26 mouse cellular contexts compared by ENCODE assay signal in genomic region chr8:57405277-57405817, GRCm38 (mm10). TPM values are rescaled to one million over a fixed set of nuclear protein-coding genes. Genes with fewer than 3 reads are reported as not detected.
DNase-seq lines count a peak whose midpoint lies in the region; ATAC-seq and TF ChIP-seq lines count a peak whose summit lies in the region.
"Had no signal": no experiment of that assay in that cellular context is flagged by ENCODE, and none has a peak within 500 bp of the region (broad histone marks: within the 10 kb centered on the region; RNA-seq: fewer than 3 reads in every experiment).

No protein-coding gene starts in this region.

- TF ChIP-seq EP300 in CH12.LX (IDR thresholded peaks at IDR 0.05; ENCODE audit: low read length): no peak

- H3K4me3 ChIP-seq in kidney, embryonic 14.5 days (ENCODE audit: low read length): no peak overlapping the region
- no peak overlapping the region for H3K4me3 ChIP-seq in kidney, embryonic 15.5 days (replicated peaks)
- no peak overlapping the region for H3K4me3 ChIP-seq in CH12.LX (replicated peaks in 1 of 3; ENCODE audit: low read depth in 2 of 3, low read length in 2 of 3, poor library complexity in 1 of 3)
- no peak overlapping the region for H3K4me3 ChIP-seq in limb, embryonic 12.5 days (replicated peaks)
- H3K4me3 ChIP-seq: forebrain, embryonic 10.5 days; heart, embryonic 12.5 days; hindbrain, embryonic 13.5 days; midbrain, embryonic 12.5 days had no signal

- H3K27ac ChIP-seq in kidney, embryonic 14.5 days (ENCODE audit: low read depth, low read length): no peak overlapping the region
- H3K27ac ChIP-seq in kidney, embryonic 15.5 days: no peak overlapping the region
- no peak overlapping the region for H3K27ac ChIP-seq in CH12.LX (ENCODE audit: insufficient read depth, low read depth)
- H3K27ac ChIP-seq in limb, embryonic 12.5 days: no peak overlapping the region
- H3K27ac ChIP-seq: forebrain, embryonic 10.5 days; hindbrain, embryonic 13.5 days; midbrain, embryonic 12.5 days had no signal

- H3K9ac ChIP-seq in kidney, embryonic 14.5 days (ENCODE audit: low read depth, low read length): no peak overlapping the region
- H3K9ac ChIP-seq in kidney, embryonic 15.5 days: no peak overlapping the region
- no peak overlapping the region for H3K9ac ChIP-seq in CH12.LX (ENCODE audit: insufficient read depth, low read depth)
- no peak overlapping the region for H3K9ac ChIP-seq in limb, embryonic 12.5 days (replicated peaks)
- H3K9ac ChIP-seq: forebrain, postnatal 0 days; heart, embryonic 12.5 days; hindbrain, embryonic 13.5 days; midbrain, embryonic 12.5 days had no signal

- peaks cover 5% of the 10 kb centered on the region; the same call in 1 of the 2 replicates for H3K4me1 ChIP-seq in kidney, embryonic 14.5 days (ENCODE audit: control insufficient read depth, insufficient read depth, low read length)
- H3K4me1 ChIP-seq in kidney, embryonic 15.5 days: peaks cover 13% of the 10 kb centered on the region
- peaks cover 5 to 14% of the 10 kb centered on the region in 2 experiments for H3K4me1 ChIP-seq in CH12.LX (ENCODE audit: control insufficient read depth in 1 of 2, insufficient read depth in 2 of 2)
- H3K4me1 ChIP-seq in limb, embryonic 12.5 days (replicated peaks): peaks cover 46% of the 10 kb centered on the region

- no peak for TF ChIP-seq RAD21 in CH12.LX (IDR thresholded peaks at IDR 0.05; ENCODE audit: low read depth, low read length)

- no peaks in the 10 kb centered on the region for H3K79me2 ChIP-seq in CH12.LX (replicated peaks; ENCODE audit: control insufficient read depth, extremely low read depth, insufficient read depth, poor library complexity, severe bottlenecking)

- 28% methylated on average over 11 of the region's 11 CpGs for WGBS in kidney, embryonic 14.5 days
- WGBS in kidney, embryonic 15.5 days: 29% methylated on average over 11 of the region's 11 CpGs
- WGBS in limb, embryonic 12.5 days: 22% methylated on average over 11 of the region's 11 CpGs

- DNase-seq in CH12.LX (ENCODE audit: extremely low read depth): no peak
- DNase-seq in embryo, embryonic 11 days: peak; percentile 48
- DNase-seq in thymus, postnatal 0 days (ENCODE audit: low spot score): no peak
- no peak for DNase-seq in urinary bladder, postnatal 4 days (ENCODE audit: low spot score in 2 of 2)
- DNase-seq in lung, postnatal 10 days: no peak
- DNase-seq: adrenal gland, adult 8-10 months; cerebellum, adult 8-10 months; forebrain, postnatal 0 days; layer of hippocampus, postnatal 36 days; lung, adult 2 months; lung, postnatal 36 days; right cerebral cortex, adult 18-20 months; thymus, postnatal 4 days had no signal

- ATAC-seq in kidney, embryonic 14.5 days (ENCODE audit: low FRiP score, low TSS enrichment): peak; percentile 55; the same call in 1 of the 2 replicates
- no peak for ATAC-seq in kidney, embryonic 15.5 days (replicated peaks; ENCODE audit: low FRiP score)
- ATAC-seq in limb, embryonic 12.5 days (ENCODE audit: insufficient number of reproducible peaks, insufficient read depth, low FRiP score, low TSS enrichment, low read depth): no peak
- ATAC-seq: forebrain, postnatal 0 days had no signal

- no peak for TF ChIP-seq CTCF in CH12.LX (conservative IDR thresholded peaks at IDR 0.05 in 1 of 2, IDR thresholded peaks at IDR 0.05 in 1 of 2; ENCODE audit: low read depth in 2 of 2, low read length in 2 of 2)

- no peaks in the 10 kb centered on the region for H3K36me3 ChIP-seq in kidney, embryonic 14.5 days (ENCODE audit: control insufficient read depth, insufficient read depth, low read length)
- H3K36me3 ChIP-seq in kidney, embryonic 15.5 days: no peaks in the 10 kb centered on the region
- H3K36me3 ChIP-seq in CH12.LX (replicated peaks in 1 of 2; ENCODE audit: control insufficient read depth in 1 of 2, insufficient read depth in 1 of 2, low read length in 1 of 2): no peaks in the 10 kb centered on the region
- H3K36me3 ChIP-seq in limb, embryonic 12.5 days: no peaks in the 10 kb centered on the region
- H3K36me3 ChIP-seq: forebrain, embryonic 10.5 days; heart, embryonic 12.5 days; hindbrain, embryonic 13.5 days; midbrain, embryonic 12.5 days had no signal

- no peaks in the 10 kb centered on the region for H3K9me3 ChIP-seq in kidney, embryonic 14.5 days (ENCODE audit: control insufficient read depth, low read length)
- no peaks in the 10 kb centered on the region for H3K9me3 ChIP-seq in kidney, embryonic 15.5 days (replicated peaks)
- H3K9me3 ChIP-seq in CH12.LX (replicated peaks; ENCODE audit: low read length): no peaks in the 10 kb centered on the region
- H3K9me3 ChIP-seq in limb, embryonic 12.5 days: no peaks in the 10 kb centered on the region
- H3K9me3 ChIP-seq: forebrain, embryonic 10.5 days; heart, embryonic 12.5 days; hindbrain, embryonic 13.5 days; midbrain, embryonic 12.5 days had no signal

- dilution Hi-C loops in CH12.LX (cut with MboI; ENCODE audit: extremely low pct_ligation_motif_present, extremely low pct_unique_long_range_greater_than_20kb, low sequenced_read_pairs): no loop called here

- TF ChIP-seq POLR2A in CH12.LX (IDR thresholded peaks at IDR 0.05; ENCODE audit: low read depth, low read length): no peak

- in situ Hi-C loops in CH12.LX (cut with MboI; ENCODE audit: low pct_ligation_motif_present, low pct_unique_long_range_greater_than_20kb, low sequenced_read_pairs): no loop called here

- peaks cover 6% of the 10 kb centered on the region; the same call in 1 of the 2 replicates for H3K27me3 ChIP-seq in kidney, embryonic 14.5 days (ENCODE audit: control insufficient read depth, insufficient read depth, low read length)
- peaks cover 9% of the 10 kb centered on the region for H3K27me3 ChIP-seq in kidney, embryonic 15.5 days
- H3K27me3 ChIP-seq in CH12.LX (replicated peaks): no peaks in the 10 kb centered on the region
- peaks cover 19% of the 10 kb centered on the region for H3K27me3 ChIP-seq in limb, embryonic 12.5 days

- no peak overlapping the region for H3K4me2 ChIP-seq in kidney, embryonic 14.5 days (replicated peaks; ENCODE audit: low read depth, low read length)
- no peak overlapping the region for H3K4me2 ChIP-seq in kidney, embryonic 15.5 days
- peak overlapping the region; percentile 8; the same call in 1 of the 2 replicates for H3K4me2 ChIP-seq in CH12.LX (ENCODE audit: insufficient read depth, low read depth, poor library complexity, severe bottlenecking)
- H3K4me2 ChIP-seq in limb, embryonic 12.5 days: peak overlapping the region; percentile 35
- H3K4me2 ChIP-seq: heart, embryonic 12.5 days; hindbrain, embryonic 13.5 days; midbrain, embryonic 12.5 days had no signal

TF ChIP-seq in CH12.LX, 34 proteins besides CTCF, POLR2A, EP300 and RAD21:
- TF ChIP-seq NRF1 (IDR thresholded peaks at IDR 0.05; ENCODE audit: low read depth, low read length) (no peak), PAX5 (IDR thresholded peaks at IDR 0.05; ENCODE audit: low read length) (no peak), TCF12 (IDR thresholded peaks at IDR 0.05; ENCODE audit: low read depth, low read length) (no peak), MAFK (IDR thresholded peaks at IDR 0.05; ENCODE audit: insufficient replicate concordance, low read length) (no peak), E2F4 (IDR thresholded peaks at IDR 0.05; ENCODE audit: insufficient replicate concordance, low read depth, low read length) (no peak), USF2 (conservative IDR thresholded peaks at IDR 0.05; ENCODE audit: low read depth, low read length) (no peak), ELF1 (IDR thresholded peaks at IDR 0.05; ENCODE audit: low read depth, low read length) (no peak), TBP (conservative IDR thresholded peaks at IDR 0.05; ENCODE audit: low read depth, low read length) (no peak), KAT2A (IDR thresholded peaks at IDR 0.05; ENCODE audit: insufficient replicate concordance, low read length) (no peak), CHD2 (IDR thresholded peaks at IDR 0.05; ENCODE audit: low read length) (no peak), MAX (IDR thresholded peaks at IDR 0.05; ENCODE audit: low read length) (no peak), MYC (IDR thresholded peaks at IDR 0.05; ENCODE audit: low read depth, low read length) (no peak), ETS1 (conservative IDR thresholded peaks at IDR 0.05; ENCODE audit: low read depth, low read length) (no peak), HCFC1 (IDR thresholded peaks at IDR 0.05; ENCODE audit: low read depth, low read length) (no peak)

RNA-seq across cellular contexts. Expression of gene Scrg1, which starts 50.4 kb away (rescaled TPM):
- polyA plus RNA-seq in kidney, embryonic 14.5 days (2014; fragmentation: Nextera tagmentation; extraction: Ambion mirVana): not detected in 2 replicates
- 0.39 TPM in 1 of 2 replicates, not detected in the other for polyA plus RNA-seq in kidney, embryonic 15.5 days (2015; fragmentation: Nextera tagmentation; extraction: Ambion mirVana)
- total RNA-seq in CH12.LX (2012; rRNA removed): not detected in 2 replicates
- total RNA-seq in CH12.LX (2014; rRNA removed): not detected in 2 replicates
- not detected in 2 replicates for polyA plus RNA-seq in CH12.LX (2012; ENCODE audit: insufficient read length, low read depth)
- polyA plus RNA-seq in limb, embryonic 12.5 days (2016; fragmentation: Nextera tagmentation; extraction: Ambion mirVana): 3.9 and 4.4 TPM in 2 replicates
- 0.19 TPM in 1 of 2 replicates, not detected in the other for polyA plus RNA-seq in thymus, postnatal 0 days (2015; fragmentation: Nextera tagmentation; extraction: Ambion mirVana)
- total RNA-seq: common myeloid progenitor, adult 5-6 weeks; gastrocnemius, adult 18-20 months; heart, postnatal 25 days; liver, adult 2 months had no signal
- polyA plus RNA-seq: forebrain, embryonic 10.5 days; gonadal fat pad, adult 2 months; kidney, embryonic 16.5 days; liver, adult 2 months; midbrain, embryonic 12.5 days had no signal

Comparison
In these comparisons a context has a peak if more than half of its experiments do, and no peak if none do; other contexts are left out.
1. H3K4me2 ChIP-seq: peak in CH12.LX (single experiment) and limb, embryonic 12.5 days (single experiment); none in kidney, embryonic 14.5 days (single experiment) and kidney, embryonic 15.5 days (single experiment).